Mouse (Mus musculus): ENCODE measurements around the gene Cbln3. TPM values are rescaled to one million over a fixed set of nuclear protein-coding genes. Genes with fewer than 3 reads are reported as not detected.
A peak's percentile ranks its signal among the peaks of the same experiment; 100 is the strongest.

The Cbln3 gene
- total RNA-seq, 2 experiments from 2014 or later: 0.38 to 0.69 TPM

GRCm38 (mm10) chr14:55852646-55853551 lies 31.3 kb downstream of the Cbln3 start:
- peak; percentile 33 to 35 for DNase-seq (ENCODE audit: low spot score in 2 of 2)

- no peak for DNase-seq (ENCODE audit: low spot score in 2 of 2)
These were observed 33.3 kb downstream of the Cbln3 start for GRCm38 (mm10) chr14:55850885-55851284.

GRCm38 (mm10) chr14:55845506-55846294 lies 38.5 kb downstream of the Cbln3 start:
- no peak for DNase-seq (ENCODE audit: low spot score in 2 of 2)

GRCm38 (mm10) chr14:55842794-55843193 lies 41.4 kb downstream of the Cbln3 start:
- DNase-seq (ENCODE audit: low spot score in 2 of 2): no peak

GRCm38 (mm10) chr14:55840853-55841366 lies 43.3 kb downstream of the Cbln3 start:
- DNase-seq (ENCODE audit: low spot score in 2 of 2): no peak

GRCm38 (mm10) chr14:55838740-55839139 lies 45.5 kb downstream of the Cbln3 start:
- DNase-seq (ENCODE audit: low spot score in 2 of 2): no peak

GRCm38 (mm10) chr14:55838312-55838711 lies 45.9 kb downstream of the Cbln3 start:
- DNase-seq (ENCODE audit: low spot score in 2 of 2): no peak

- DNase-seq (ENCODE audit: low spot score in 2 of 2): no peak
These were observed 49.2 kb downstream of the Cbln3 start for GRCm38 (mm10) chr14:55834808-55835533.

- no peak for DNase-seq (ENCODE audit: low spot score in 2 of 2)
These were observed 51.1 kb downstream of the Cbln3 start for GRCm38 (mm10) chr14:55833126-55833525.

- no peak for DNase-seq (ENCODE audit: low spot score in 2 of 2)
These were observed 53.9 kb downstream of the Cbln3 start for GRCm38 (mm10) chr14:55830331-55830730.

- no peak for DNase-seq (ENCODE audit: low spot score in 2 of 2)
These were observed 54.3 kb downstream of the Cbln3 start for GRCm38 (mm10) chr14:55829854-55830253.

Other genes with a start within 250 kb of the Cbln3 start
- gene Ipo4, start 248.4 kb downstream of the Cbln3 start, total RNA-seq (2021): 100 to 1,000 TPM; 120 to 145 TPM
- 1 to 10 TPM in 1 of 2 experiments, under 1 TPM in 1; 0.18 to 4.2 TPM for gene Gm49378, start 246.5 kb downstream of the Cbln3 start, total RNA-seq (2021)
- gene Tm9sf1, start 240.6 kb downstream of the Cbln3 start, total RNA-seq (2021): 10 to 100 TPM; 49.0 to 51.1 TPM
- under 1 TPM; 0.81 to 0.90 TPM for gene Tssk4, start 234.2 kb downstream of the Cbln3 start, total RNA-seq (2021)
- 10 to 100 TPM; 46.9 to 47.8 TPM for gene Mdp1, start 223.9 kb downstream of the Cbln3 start, total RNA-seq (2021)
- gene Gmpr2, start 212.5 kb downstream of the Cbln3 start, total RNA-seq (2021): 10 to 100 TPM; 27.5 to 27.6 TPM
- gene Nedd8, start 212.3 kb downstream of the Cbln3 start, total RNA-seq (2021): 100 to 1,000 TPM; 298 to 325 TPM
- gene Tinf2, start 202.6 kb downstream of the Cbln3 start, total RNA-seq (2021): 10 to 100 TPM; 13.9 to 17.0 TPM
- under 1 TPM in 1 of 2 experiments, not detected in 1; 0.23 TPM for gene Tgm1, start 170.5 kb downstream of the Cbln3 start, total RNA-seq (2021)
- 10 to 100 TPM; 41.4 to 41.8 TPM for gene Rabggta, start 162.1 kb downstream of the Cbln3 start, total RNA-seq (2021)
- gene Dhrs1, start 138.7 kb downstream of the Cbln3 start, total RNA-seq (2021): 100 to 1,000 TPM in 1 of 2 experiments, 10 to 100 TPM in 1; 96.3 to 102 TPM
- 10 to 100 TPM; 15.7 to 17.3 TPM for gene Nop9, start 138.7 kb downstream of the Cbln3 start, total RNA-seq (2021)
- gene Cideb, start 125.9 kb downstream of the Cbln3 start, total RNA-seq (2021): 1 to 10 TPM in 1 of 2 experiments, under 1 TPM in 1; 0.43 to 1.3 TPM
- under 1 TPM; 0.30 to 0.38 TPM for gene Ltb4r2, start 123.0 kb downstream of the Cbln3 start, total RNA-seq (2021)
- under 1 TPM; 0.46 to 0.55 TPM for gene Ltb4r1, start 118.4 kb downstream of the Cbln3 start, total RNA-seq (2021)
- 1 to 10 TPM; 3.9 to 4.2 TPM for gene Adcy4, start 100.3 kb downstream of the Cbln3 start, total RNA-seq (2021)
- under 1 TPM; 0.37 to 0.43 TPM for gene Ripk3, start 95.5 kb downstream of the Cbln3 start, total RNA-seq (2021)
- gene Nfatc4, start 61.2 kb downstream of the Cbln3 start, total RNA-seq (2021): 1 to 10 TPM; 3.5 to 4.0 TPM
- gene Nynrin, start 30.4 kb downstream of the Cbln3 start, total RNA-seq (2021): 10 to 100 TPM; 11.3 to 11.4 TPM
- 10 to 100 TPM; 11.5 to 11.9 TPM for gene Khnyn, start 555 bp upstream of the Cbln3 start, total RNA-seq (2021)
- gene Sdr39u1, start 15.9 kb upstream of the Cbln3 start, total RNA-seq (2021): 10 to 100 TPM; 73.9 to 76.0 TPM
- 1 to 10 TPM in 1 of 2 experiments, under 1 TPM in 1; 0.48 to 1.2 TPM for gene Cma1, start 60.3 kb upstream of the Cbln3 start, total RNA-seq (2021)
- gene Cma2, start 66.6 kb upstream of the Cbln3 start, total RNA-seq (2021): not detected
- gene Mcpt1, start 133.6 kb upstream of the Cbln3 start, total RNA-seq (2021): not detected
- not detected for gene Mcpt9, start 146.1 kb upstream of the Cbln3 start, total RNA-seq (2021)
- not detected for gene Mcpt2, start 157.6 kb upstream of the Cbln3 start, total RNA-seq (2021)
- gene Mcpt4, start 177.9 kb upstream of the Cbln3 start, total RNA-seq (2021): not detected
- gene Mcpt8, start 200.9 kb upstream of the Cbln3 start, total RNA-seq (2021): not detected
- not detected for gene Ctsg, start 218.2 kb upstream of the Cbln3 start, total RNA-seq (2021)
- gene Gzme, start 236.2 kb upstream of the Cbln3 start, total RNA-seq (2021): not detected
- not detected for gene Gzmd, start 248.2 kb upstream of the Cbln3 start, total RNA-seq (2021)

All from layer of hippocampus, postnatal 14 days (tissue).